Mouse (Mus musculus): ENCODE measurements at regions not wholly inside any gene's neighbourhood (a gene's known extent, or its start where the extent isn't known, plus 50 kb on each side); places are given as distances from the start of the nearest gene placed in this dataset.
A peak's percentile ranks its signal among the peaks of the same experiment; 100 is the strongest.

DNA sequence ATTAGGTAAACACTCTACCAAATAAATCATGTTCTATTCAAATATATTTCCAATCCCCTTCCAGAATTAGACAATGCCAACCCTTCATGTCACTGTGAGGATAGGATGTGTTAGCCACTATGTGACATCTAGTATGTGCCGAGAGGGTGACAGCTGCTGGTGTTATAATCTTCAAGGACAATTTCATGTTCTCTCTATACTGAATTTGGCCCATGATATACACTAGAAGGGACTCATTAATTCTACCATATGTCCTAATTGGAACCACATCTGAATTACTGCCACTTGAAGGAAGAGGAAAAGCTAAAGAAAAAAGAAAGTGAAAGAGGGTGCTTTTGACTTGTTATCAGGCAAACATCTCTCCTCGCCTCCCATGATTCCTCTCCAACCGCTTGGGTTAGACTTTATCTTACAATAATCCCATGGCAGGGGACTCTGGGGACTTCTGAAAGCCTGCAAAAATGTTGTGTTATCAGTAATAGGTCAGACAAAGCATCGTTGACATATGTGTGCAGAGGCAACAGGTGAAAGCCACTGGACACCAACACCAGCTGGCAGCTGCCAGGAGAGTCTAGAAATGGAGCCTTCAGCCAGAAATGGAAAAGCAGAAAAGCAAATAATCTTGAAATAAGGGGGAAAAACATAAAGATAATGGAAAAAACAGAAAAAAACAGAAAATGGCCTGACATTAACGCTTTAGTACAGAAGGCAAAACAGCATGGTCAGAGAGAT is 131.7 kb upstream of the Hs6st1 start:
- no peak for DNase-seq

DNA sequence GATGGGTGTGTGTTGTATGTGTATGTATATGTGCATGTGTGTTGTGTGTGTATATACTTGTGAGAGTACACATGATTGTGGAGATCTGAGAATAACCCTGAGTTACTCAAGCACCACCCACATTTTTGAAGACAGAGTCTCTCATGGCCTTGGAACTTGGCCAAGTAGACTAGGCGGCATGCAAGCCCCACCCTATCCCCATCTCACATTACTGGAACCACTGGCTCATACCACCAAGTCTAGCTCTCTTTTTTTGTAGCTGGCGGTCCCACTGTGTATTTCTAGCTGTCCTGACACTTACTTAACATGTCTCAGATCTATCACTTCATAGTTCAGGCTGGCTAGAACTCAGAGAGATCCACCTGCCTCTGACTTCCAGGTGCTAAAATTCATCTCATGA is 128.0 kb upstream of the Hs6st1 start:
- no peak for DNase-seq

DNA sequence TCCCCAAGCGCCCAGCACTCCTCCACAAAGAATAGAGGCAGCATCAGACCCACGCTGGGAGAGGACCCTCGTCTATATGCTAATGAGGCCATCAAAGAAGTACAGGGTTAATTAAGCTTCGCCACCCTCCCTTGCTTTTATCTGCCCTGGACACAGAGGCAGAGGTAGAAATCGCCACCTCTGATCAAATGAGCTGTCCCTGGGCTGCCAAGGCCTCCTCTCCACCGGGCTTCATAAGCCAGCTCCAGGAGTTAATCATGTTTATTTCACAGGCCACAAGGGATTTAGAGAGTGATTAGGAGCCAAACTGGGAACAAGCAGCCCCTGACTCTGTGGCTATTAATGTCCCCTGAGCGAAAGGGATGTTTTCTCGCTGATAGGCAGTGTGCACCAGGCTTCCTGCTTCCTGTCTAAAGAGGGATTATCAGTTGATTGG is 126.5 kb upstream of the Hs6st1 start:
- DNase-seq: no peak

DNA sequence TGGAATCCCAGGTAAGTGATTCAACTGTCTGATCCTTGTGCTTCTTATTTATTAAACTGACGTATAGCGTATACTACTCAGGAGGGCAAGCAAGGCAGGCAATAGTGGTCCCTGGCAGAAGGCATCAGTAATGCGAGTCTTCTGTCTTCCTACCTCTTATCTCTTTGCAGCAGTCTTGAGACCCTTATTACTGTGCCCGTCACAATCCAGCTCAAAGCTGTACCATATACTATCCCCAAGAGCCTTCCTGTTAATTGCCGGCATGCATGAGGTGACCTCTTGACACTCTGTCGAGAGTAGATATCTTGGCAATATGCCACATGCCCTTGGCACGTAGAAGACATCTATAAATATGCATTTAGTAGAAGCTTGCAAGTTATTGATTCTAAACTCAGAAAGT is 126.0 kb upstream of the Hs6st1 start:
- no peak for DNase-seq

DNA sequence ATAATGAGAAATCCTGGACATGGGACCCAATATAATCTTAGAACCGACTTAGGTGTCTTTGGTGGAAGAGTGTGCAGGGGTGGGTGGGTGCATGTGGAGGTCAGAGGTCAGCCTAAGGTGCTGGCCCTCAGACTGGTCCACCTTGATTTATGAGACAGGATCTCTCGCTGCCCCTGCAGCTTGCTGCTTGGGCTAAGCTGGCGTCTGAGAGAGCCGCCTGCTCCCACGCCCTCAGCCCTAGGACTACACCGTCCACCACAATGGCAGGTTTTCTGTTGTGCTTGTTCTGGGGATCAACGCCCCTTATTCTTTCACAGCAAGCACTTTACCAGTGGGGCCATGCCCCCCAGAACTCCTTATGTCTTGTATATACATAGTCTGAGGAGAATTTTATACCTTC is 124.4 kb upstream of the Hs6st1 start:
- DNase-seq: no peak

DNA sequence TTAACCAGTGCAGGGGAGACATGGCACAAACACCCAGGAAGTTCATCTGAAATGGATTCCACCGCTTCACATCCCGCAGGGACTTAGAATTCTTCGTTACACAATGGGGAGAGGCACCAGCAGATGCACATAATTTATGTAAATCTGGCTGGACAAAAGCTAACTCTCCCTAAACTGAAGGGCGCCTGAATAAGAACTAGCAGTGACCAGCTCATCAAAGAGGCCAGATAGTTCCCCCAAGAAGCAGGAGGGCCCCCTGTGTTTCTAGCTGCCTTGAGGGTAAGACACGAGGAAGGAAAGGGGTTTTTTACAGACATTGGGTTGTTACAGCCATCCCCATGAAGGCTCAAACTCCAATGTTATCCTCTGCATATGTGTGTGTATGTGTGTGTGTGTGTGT is 123.8 kb upstream of the Hs6st1 start:
- no peak for DNase-seq

DNA sequence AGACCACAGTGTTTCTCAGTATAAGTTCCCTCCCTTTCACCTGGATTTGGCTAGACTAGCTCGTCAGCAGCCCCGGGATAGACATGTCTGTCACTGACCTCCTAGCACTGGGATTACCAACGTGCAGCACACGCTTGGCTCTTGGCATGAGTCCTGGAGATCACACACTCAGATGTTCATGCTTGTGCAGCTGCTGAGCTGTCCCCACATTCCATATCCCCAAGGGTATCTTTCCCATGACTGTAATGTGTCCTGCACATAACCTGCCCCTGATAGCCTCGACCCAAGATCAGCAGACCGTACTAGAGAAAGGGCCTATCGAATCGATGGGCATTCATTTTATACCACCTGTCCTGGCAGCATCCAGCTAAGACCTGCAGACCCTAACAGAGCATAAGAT is 123.4 kb upstream of the Hs6st1 start:
- DNase-seq: no peak

DNA sequence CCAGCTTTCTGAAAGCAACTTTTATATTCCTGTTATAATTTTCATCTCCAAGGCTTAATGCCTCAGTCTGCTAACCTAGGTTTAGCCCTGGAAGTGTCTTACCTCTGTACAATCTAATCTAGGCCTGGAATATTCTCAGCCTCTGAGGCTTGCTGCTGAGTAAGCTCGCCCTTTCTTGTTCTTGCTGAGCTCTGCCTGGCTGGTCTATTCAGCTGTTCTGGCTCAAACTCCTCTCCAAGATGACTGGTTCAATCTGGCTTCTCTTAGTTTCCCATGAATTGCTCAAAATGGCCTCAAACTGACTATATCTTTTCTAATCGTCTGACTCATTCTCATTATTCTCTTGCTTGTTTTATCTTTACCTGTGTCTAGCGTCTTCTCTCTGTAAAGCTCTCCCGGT is 122.6 kb upstream of the Hs6st1 start:
- no peak for DNase-seq

DNA sequence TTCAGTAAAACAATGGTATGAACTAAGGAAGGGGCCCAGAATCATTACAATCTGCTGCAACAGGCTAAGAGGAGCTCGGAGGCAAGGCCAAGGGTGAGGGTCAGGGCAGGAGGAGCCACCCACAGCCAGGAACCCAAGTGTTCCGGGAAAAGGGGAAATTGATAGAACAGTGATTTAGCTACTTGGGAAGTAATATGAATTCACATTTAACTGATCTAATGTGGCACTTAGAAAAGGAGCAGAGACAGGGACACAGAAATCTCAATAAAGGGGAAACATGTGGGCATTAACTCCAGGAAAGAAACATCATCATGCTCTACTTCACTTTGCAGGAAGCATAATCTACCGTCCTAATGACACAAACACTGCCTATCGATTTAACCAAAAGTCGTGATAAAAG is 120.1 kb upstream of the Hs6st1 start:
- no peak for DNase-seq

DNA sequence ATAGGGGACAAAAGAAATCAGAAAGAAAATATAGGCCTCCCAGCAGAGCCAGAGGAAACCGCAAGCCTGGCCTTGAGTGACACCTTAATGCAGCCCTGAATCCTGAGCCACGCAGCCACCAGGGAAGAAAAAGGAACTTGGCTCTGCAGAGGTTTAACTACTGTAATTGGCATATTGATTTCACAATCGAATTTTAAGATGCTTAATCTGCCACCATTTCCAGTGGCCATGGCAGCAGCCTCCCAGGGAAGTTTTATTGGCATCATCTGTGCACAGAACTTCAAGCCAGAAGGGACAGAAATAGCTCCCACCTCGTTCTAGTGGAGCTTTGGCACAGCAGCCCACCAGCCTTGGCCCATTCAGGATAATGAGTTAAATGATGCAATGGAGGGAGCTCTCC is 117.1 kb upstream of the Hs6st1 start:
- no peak for DNase-seq

DNA sequence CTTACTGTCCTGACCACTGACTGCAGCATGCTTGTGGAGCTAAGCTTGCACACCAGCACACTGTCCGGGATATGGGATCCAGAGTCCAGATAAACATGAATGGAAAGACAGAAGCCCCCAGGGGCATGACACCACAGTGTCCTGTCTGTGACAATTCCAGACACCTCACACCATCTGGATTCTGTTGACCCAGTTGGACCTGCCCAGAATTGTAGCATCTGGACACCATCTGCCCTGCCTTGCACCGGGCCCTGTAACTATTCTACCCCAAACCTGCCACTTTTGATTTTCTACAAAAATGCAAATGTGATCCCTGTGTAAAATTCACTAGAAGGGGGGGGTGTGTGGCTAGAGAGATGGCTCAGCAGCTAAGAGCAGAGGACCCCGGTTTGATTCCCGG is 114.5 kb upstream of the Hs6st1 start:
- DNase-seq: no peak

DNA sequence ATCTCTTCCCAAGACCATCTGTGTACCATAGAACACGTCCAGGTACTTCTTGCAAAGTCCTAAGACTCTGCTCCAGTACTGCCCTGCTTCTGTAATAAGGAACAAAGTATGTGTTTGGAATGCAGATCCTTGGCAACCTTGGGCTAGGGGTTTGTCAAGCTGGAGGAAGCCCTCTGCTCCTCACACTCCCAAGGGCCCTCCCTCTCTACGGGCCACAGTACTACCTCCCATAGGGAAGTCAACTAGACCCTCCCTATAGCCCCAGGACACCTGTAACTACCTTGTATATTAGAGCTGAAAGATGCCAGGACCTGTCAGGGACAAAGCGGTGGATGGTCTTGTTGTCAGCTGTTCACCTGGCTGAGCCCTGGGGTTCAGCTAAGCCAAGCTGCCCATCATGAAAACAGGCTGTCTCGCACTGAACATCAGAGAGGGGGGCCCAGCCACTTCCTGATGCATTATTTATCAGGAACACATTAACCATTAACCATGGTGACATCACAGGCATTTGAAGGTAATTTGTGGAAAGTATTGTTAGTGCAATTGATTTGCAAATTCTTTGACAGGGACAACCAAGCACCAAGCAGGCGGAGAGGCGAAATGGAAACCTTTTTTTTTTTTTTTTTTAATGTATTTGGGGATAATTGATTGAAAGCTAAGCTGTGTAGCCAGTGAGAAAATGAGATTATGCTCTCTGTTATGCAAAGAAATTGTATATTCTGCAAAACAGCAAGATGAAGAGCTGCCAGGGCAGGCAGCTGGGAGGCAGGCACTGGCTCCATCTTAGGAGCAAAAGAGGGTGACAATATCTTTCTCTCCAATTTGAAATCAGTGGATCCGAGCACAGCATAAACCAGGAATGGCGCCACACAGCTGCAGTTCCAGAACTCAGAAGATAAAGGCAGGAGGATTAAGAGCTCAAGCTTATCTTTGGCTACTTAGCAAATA is 110.5 kb upstream of the Hs6st1 start:
- no peak for DNase-seq

DNA sequence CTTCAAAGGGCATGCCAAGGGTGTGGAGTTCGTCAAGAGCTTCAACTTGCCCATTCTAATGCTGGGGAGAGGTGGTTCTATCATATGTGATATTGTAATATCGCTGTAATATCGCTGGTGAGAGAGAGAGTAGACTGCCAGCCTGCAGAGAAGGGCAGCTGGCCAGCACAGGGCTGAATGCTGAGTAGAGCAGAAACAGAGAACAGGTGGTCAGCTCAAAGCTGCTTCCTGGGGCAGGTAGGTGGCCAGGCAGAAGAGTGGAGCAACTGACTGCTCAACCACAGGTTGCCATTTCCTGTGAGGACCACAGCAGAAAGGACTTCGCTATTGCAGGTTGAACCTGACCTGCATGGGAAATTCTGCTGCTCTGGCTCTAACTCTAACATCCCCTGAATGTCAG is 108.5 kb upstream of the Hs6st1 start:
- DNase-seq: no peak

DNA sequence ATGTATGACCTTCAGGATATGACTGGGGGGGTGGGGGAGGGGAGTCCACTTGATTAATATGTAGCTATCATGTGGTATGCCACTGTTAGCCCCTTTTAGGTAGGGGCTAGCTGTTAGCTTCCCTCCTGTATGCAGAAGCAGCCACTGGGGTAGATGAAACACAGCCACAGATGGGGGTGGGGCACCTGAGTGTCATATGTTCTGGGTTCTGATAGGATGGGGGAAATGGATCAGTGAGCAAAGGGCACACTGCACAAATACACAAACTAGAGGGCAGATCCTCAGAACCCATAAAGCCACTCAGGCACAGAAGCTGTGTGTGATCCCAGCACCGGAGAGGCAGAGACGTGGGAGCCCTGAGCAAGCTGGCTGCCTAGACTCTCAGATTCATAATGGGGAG is 107.4 kb upstream of the Hs6st1 start:
- DNase-seq: no peak

DNA sequence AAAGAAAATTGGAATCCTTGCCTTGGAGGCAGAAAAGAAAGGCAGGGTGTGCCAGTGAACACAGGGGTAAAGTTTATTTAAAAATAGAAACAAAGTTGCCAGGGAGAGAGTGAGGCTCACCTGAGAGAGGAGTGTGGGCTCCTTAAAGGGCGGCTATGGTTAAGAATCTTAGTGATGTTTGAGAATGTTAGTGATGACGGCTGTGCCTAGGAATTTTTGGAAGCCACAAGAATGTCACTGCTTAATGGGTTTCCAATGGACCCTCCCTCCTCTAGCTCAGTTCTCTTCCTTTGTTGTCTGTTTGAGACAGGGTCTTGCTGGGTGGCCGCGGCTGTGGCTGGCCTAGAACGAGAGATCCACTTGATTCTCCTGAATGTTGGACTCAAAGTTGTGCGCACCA is 106.3 kb upstream of the Hs6st1 start:
- DNase-seq: no peak

DNA sequence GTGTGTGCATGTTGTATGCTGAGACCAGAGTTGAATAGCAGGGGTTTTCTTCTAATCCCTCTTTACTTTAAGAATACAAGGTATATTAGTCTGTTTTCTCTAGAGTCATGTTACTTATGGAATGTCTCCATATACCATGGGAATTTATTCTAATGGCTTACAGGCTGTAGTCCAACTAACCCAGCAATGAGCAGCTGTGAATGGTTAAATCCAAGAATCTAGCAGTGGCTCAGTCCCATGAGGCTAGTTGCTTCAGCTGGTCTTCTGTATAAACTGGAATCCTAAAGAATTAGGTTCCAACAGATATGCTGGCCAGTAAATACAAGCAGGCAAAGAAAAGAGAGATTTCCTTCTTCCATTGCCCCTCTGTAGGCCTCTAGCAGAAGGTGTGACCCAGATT is 99.7 kb upstream of the Hs6st1 start:
- no peak for DNase-seq

DNA sequence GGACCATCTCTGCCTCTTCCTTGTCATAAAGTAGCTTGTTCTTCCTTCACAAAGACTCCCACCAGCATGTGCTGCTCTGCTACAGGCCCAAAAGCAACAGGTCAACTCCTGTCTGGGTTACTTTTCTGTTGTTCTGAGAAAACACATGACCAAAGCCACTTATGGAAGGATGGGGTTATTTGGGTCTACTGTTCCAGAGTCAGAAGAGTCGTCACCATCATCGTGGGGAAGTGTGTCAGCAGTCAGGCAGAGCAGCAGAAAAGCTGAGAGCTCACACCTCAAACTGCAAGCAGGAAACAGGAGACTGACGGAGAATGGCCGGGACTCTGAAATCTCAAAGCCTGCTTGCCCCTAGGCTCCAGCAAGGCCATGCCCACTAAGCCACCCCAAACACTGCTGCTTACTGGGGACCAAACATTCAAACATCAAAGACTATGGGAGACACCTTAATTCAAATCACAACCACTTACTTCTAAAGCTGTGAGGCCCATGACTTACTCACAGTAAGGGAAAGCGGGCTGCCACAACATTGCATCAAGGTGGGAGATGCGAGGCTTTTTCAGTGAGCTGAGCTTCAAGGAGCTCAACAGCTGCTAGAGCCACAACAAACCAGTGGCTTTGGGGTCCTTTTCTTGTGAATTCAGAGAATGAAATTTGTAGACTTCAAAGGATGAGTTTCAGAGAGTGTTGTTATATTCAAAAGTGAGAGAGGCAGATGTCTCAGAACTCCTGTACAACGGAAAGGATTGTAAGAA is 96.6 kb upstream of the Hs6st1 start:
- no peak for DNase-seq

DNA sequence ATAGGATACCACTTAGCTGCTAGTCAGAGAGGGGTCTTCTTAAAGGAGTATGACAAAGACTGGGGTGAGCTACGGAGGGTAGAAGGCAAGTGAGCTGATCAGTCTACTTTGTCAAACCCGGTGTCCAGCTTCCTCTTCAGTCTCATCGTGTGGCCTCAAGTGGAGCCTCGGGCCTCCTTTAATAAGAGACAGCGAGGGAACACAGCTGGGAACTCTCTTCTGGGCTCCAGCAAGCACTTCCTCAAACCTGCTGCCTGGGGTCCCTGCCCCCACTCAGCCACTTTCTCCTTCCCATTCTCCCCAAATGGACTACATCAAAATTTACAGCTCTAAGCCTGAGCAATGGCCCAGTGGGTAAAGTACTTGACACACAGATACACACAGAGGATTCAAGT is 96.0 kb upstream of the Hs6st1 start:
- DNase-seq: no peak

DNA sequence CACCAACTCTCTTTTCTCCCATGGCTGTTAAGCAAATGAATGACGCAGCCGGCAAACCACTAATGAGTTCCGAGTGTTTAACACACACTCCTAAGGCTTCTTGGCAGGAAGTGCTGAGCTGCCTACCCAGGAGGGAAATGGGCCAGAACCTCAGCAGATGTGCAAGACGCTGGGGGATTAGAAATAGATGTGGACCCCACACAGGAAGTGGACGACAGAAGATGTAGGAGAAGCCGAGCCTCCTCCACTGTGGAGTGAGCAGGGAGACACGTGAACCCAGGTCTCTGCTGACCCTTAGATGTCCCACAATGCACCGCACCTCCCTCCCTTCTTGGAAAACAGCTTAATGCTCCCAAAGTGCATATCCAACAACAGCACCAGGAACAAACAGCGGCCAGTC is 94.8 kb upstream of the Hs6st1 start:
- DNase-seq: peak in 1 of 2 experiments; percentile 7

DNA sequence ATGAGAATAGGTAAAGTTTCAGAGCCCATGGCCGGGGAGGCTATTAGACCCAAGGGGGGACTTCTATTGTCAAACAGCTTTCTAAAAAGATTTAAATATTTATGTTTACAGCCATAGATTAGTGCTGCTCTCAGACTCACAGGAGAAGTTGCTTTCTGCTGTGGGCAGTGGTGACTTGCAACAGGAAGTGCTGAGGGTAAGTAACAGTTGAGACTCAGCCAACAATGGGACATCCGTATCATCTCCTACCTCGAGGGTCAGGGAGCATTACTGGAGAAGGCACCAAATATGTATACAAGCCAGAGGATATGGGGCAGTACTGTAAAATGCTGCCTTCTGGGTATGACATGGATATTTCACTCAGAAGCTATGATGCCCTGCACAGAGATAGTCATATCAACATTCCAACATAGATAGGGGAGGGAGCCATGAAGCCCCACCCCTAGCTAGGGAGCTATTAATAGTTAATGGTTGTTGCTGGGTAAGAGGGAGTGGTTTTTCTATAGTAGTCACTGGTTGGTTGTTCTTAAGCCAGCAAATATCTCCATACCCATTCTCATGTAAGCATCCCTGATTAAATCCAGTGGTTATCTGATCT is 92.5 kb upstream of the Hs6st1 start:
- DNase-seq: no peak

DNA sequence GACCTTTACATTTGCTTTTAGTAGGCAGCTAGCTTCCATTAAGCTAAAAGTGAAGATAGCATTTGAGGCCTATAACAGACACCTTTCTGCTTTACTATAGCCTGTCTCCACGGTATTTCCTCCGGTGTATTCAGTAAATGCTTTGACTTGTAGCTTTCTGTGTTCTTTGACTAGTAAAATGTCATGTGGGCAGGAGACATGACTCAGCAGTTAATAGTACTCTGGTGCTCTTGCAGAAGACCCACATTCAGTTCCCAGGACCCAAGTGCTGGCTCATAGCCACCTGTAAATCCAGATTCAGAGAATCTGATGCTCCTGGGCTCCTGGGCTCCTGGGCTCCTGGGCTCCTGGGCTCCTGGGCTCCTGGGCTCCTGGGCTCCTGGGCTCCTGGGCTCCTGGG is 91.7 kb upstream of the Hs6st1 start:
- no peak for DNase-seq

DNA sequence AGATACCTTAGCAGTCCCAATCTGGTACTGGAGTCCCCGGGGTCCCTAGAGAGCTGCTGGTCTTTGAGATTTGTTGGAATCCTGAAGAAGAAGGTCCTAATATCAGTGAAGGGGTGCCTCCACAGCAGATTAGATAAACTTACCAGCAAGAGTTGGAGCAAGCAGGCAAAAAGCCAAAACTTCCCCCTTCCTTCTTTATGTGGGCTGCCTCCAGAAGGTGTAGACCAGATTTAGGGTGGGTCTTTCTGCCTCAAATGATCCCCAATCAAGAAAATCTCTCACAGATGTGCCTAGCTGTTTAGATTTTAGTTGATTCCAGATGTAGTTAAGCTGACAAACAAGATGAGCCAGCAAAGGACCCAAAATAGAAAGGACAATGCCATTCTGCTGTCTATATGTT is 90.1 kb upstream of the Hs6st1 start:
- no peak for DNase-seq

DNA sequence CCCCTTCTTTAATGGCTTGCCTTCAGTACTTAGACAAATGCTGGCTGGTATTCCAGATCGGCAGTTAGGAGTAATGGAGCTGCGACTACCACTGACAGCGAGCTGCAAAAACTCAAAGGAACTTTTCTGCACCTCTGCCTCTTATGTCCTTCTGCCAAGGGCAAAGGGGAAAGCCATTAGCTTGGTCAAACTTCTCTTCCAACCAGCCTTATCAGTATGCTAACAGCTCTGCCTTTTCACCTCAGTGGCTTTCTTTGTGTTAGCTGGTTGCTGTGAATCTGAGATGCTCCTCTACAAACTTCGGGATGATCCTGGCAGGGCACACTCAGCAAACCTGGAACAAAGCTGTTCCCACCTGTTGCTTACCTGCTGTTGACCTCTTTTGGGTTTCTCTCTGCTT is 89.4 kb upstream of the Hs6st1 start:
- no peak for DNase-seq
